Mouse (Mus musculus) heart, postnatal 0 days (tissue): Measurements from ENCODE around the gene Gpr132. TPM values are rescaled to one million over a fixed set of nuclear protein-coding genes. Genes with fewer than 3 reads are reported as not detected.
"Not testable (repeated sequence)": the region's sequence is repeated elsewhere in the genome, so short reads cannot be mapped to it uniquely, and the experiment has no call there.

Source experiments
- ATAC-seq: fragments of 200-750 bp; cut with Nextera tagmentation; 2 replicates; pipeline ENCODE4 v1.8.0; 2017; ENCODE audit warnings: low read depth, moderate number of reproducible peaks, moderate library complexity; ENCODE audit not compliant: insufficient read depth
- DNase-seq: peaks from one replicate; pipeline ENCODE4 v3.0.0-alpha.2; 2016; ENCODE audit warnings: low spot score
- H3K27ac ChIP-seq: fragments of 300-500 bp; sonication (generic); 2 replicates; pipeline ENCODE4 v1.5.1; 2014; ENCODE audit warnings: low read depth, mild to moderate bottlenecking
- H3K27me3 ChIP-seq: fragments of 300-500 bp; sonication (generic); 2 replicates; pipeline ENCODE4 v1.6.1; 2014; ENCODE audit warnings: low read length, mixed read lengths; ENCODE audit not compliant: control insufficient read depth, insufficient read depth
- H3K36me3 ChIP-seq: fragments of 300-500 bp; sonication (generic); replicated peaks from 2 replicates; pipeline ENCODE4 v1.6.1; 2014; ENCODE audit warnings: low read length, mixed read lengths; ENCODE audit not compliant: control insufficient read depth, insufficient read depth
- H3K4me1 ChIP-seq: fragments of 300-500 bp; sonication (generic); 2 replicates; pipeline ENCODE4 v1.6.1; 2014; ENCODE audit warnings: antibody characterized with exemption; ENCODE audit not compliant: control insufficient read depth, insufficient read depth
- H3K4me2 ChIP-seq: fragments of 300-500 bp; sonication (generic); 2 replicates; pipeline ENCODE4 v1.6.1; 2014; ENCODE audit warnings: low read depth, mild to moderate bottlenecking, low read length, moderate library complexity
- H3K4me3 ChIP-seq: fragments of 300-500 bp; sonication (generic); 2 replicates; pipeline ENCODE4 v1.5.1; 2014; ENCODE audit warnings: low read depth, low read length
- H3K9ac ChIP-seq: fragments of 300-500 bp; sonication (generic); replicated peaks from 2 replicates; pipeline ENCODE4 v1.6.1; 2014; ENCODE audit warnings: low read depth, low read length, mixed read lengths
- H3K9me3 ChIP-seq: fragments of 300-500 bp; sonication (generic); replicated peaks from 2 replicates; pipeline ENCODE4 v1.6.1; 2016; ENCODE audit warnings: low read length; ENCODE audit not compliant: control insufficient read depth
- CTCF ChIP-seq: IDR thresholded peaks from 2 replicates; pipeline ENCODE4 v1.5.1; 2016; ENCODE audit warnings: antibody characterized with exemption, control low read depth, low read depth
- EP300 ChIP-seq: IDR thresholded peaks from 2 replicates; pipeline ENCODE4 v1.6.1; 2016; ENCODE audit warnings: antibody characterized with exemption, low read depth
- WGBS: fragments of 180-500 bp; shearing (Covaris S2); extraction: QIAGEN DNeasy Blood & Tissue Kit; methylation state at CpG from one replicate; pipeline ENCODE4 v1.1.7; 2014; 5-methylcytosine and 5-hydroxymethylcytosine counted together
- polyA plus RNA-seq: library from polyadenylated mRNA; unstranded; fragments of >200 nt; fragmentation: Nextera tagmentation; extraction: Ambion mirVana; gene quantifications from 2 replicates; pipeline ENCODE4 v1.2.1, GENCODE M21; 2015
- total RNA-seq: library from RNA; depleted of rRNA; stranded (reverse); fragments of >200 nt; gene quantifications from 2 replicates; pipeline ENCODE4 v1.2.3, GENCODE M21; 2014; ENCODE audit warnings: low replicate concordance

Gene Gpr132
- total and polyA plus RNA-seq, 2 experiments from 2014 or later: 0.04 to 0.38 TPM

- Histone ChIP-seq H3K4me2 (no peak overlapping the region), H3K9ac (no peak overlapping the region), H3K36me3 (no peaks in the 10 kb centered on the region), H3K27ac (no peak overlapping the region), H3K27me3 (no peaks in the 10 kb centered on the region), H3K9me3 (no peaks in the 10 kb centered on the region), H3K4me1 (no peaks in the 10 kb centered on the region), H3K4me3 (no peak overlapping the region)
- peak; percentile 99 for TF ChIP-seq CTCF
- TF ChIP-seq EP300: no peak
- DNase-seq: peak; percentile 57
- peak; percentile 86 for ATAC-seq
- 20% methylated on average over 3 of the region's 3 CpGs for WGBS
These were observed 24.2 kb downstream of the Gpr132 start for GRCm38 (mm10) chr12:112843803-112844202.

DNA sequence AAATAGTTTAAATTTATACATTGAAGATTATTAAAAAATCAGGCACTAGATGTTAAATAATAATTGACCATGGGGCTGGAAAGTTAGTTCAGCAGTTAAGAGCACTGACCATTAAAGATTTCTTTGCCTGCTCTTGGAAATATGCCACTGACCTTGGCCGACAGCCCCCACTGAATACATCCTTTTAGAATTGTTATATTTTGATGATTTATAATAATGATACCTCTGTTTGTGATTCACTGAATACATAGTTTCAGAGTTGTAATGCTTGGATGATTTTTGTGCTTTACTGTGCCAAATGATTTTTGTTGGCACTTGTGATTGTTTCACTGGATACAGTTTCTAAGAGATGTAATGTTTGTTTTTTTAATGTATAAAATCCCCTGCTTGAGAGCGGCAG is 25.9 kb downstream of the Gpr132 start:
- not testable (repeated sequence) for H3K9me3 ChIP-seq, H3K27ac ChIP-seq, ATAC-seq, H3K4me2 ChIP-seq, DNase-seq, H3K27me3 ChIP-seq, H3K36me3 ChIP-seq, H3K4me1 ChIP-seq, H3K9ac ChIP-seq, H3K4me3 ChIP-seq
- WGBS: 70% methylated on average over 2 of the region's 2 CpGs

GRCm38 (mm10) chr12:112841338-112841892 is 26.6 kb downstream of the Gpr132 start:
- H3K4me3 ChIP-seq, H3K4me1 ChIP-seq, ATAC-seq, H3K27me3 ChIP-seq, H3K4me2 ChIP-seq, H3K36me3 ChIP-seq, H3K27ac ChIP-seq, H3K9me3 ChIP-seq, DNase-seq, H3K9ac ChIP-seq: not testable (repeated sequence)
- 65% methylated on average over 4 of the region's 4 CpGs for WGBS

GRCm38 (mm10) chr12:112840209-112841086 is 27.6 kb downstream of the Gpr132 start:
- ATAC-seq: no peak
- no peak overlapping the region for H3K4me2 ChIP-seq
- H3K36me3 ChIP-seq: no peaks in the 10 kb centered on the region
- no peak overlapping the region for H3K27ac ChIP-seq
- H3K27me3 ChIP-seq: no peaks in the 10 kb centered on the region
- WGBS: 66% methylated on average over 25 of the region's 25 CpGs
- H3K4me3 ChIP-seq: no peak overlapping the region
- no peak for DNase-seq
- no peak overlapping the region for H3K9ac ChIP-seq
- TF ChIP-seq CTCF (no peak), EP300 (no peak)
- no peaks in the 10 kb centered on the region for H3K9me3 ChIP-seq
- no peaks in the 10 kb centered on the region for H3K4me1 ChIP-seq

GRCm38 (mm10) chr12:112835046-112835445 is 33.0 kb downstream of the Gpr132 start:
- H3K4me2 ChIP-seq: no peak overlapping the region
- no peak overlapping the region for H3K9ac ChIP-seq
- WGBS: 60% methylated on average over 2 of the region's 2 CpGs
- no peaks in the 10 kb centered on the region for H3K9me3 ChIP-seq
- H3K36me3 ChIP-seq: no peaks in the 10 kb centered on the region
- TF ChIP-seq EP300 (no peak), CTCF (no peak)
- DNase-seq: no peak
- no peak for ATAC-seq
- no peak overlapping the region for H3K27ac ChIP-seq
- peaks cover 7% of the 10 kb centered on the region for H3K4me1 ChIP-seq
- H3K4me3 ChIP-seq: no peak overlapping the region
- H3K27me3 ChIP-seq: no peaks in the 10 kb centered on the region

DNA sequence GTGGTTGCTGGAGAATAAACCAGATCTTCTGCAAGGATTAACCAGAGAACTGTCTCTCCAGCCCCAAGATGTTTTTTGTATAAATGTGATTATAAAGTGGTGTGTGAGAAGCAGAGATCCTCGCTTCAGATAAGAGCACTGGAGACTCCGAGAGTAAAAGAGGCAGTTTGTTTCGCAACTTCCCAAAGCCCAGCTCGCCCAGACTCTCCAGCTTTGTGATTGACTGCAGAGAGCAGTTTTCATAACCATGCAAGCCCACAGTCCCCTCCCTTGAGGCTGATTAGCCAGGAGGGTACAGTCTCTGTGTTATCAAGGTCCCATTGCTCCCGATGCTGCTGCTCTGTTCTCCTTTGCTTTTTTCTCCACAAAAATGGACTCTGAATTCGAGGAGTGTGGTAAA is 34.5 kb downstream of the Gpr132 start:
- DNase-seq (no peak), ATAC-seq (no peak)
- TF ChIP-seq EP300 (no peak), CTCF (no peak)
- Histone ChIP-seq H3K4me1 (peaks cover 7% of the 10 kb centered on the region), H3K9ac (0 out of 2 replicates have a peak overlapping the region, but pooled peaks have one; percentile 15), H3K4me2 (no peak overlapping the region), H3K27ac (no peak overlapping the region), H3K4me3 (no peak overlapping the region), H3K36me3 (no peaks in the 10 kb centered on the region), H3K27me3 (no peaks in the 10 kb centered on the region), H3K9me3 (no peaks in the 10 kb centered on the region)
- WGBS: 72% methylated on average over 6 of the region's 6 CpGs
